Mouse (Mus musculus) MEL (cell line): ENCODE measurements around the gene Calm4.

ENCODE experiments used
- CTCF ChIP-seq, 3 experiments: IDR thresholded peaks in 2 of 3; conservative IDR thresholded peaks in 1 of 3; 2 replicates each; pipeline ENCODE4 v1.5.1; 2011 to 2012; ENCODE audit warnings: low read length in 3 of 3, low read depth in 2 of 3, mild to moderate bottlenecking in 2 of 3, improper control_type of control experiment in 1 of 3, inconsistent platforms in 1 of 3, mixed read lengths in 1 of 3, moderate library complexity in 1 of 3; ENCODE audit not compliant: control insufficient read depth in 1 of 3, insufficient read depth in 1 of 3, poor library complexity in 1 of 3, severe bottlenecking in 1 of 3
- EP300 ChIP-seq, 2 experiments: IDR thresholded peaks; 2 replicates each; pipeline ENCODE4 v1.6.1; 2011; ENCODE audit warnings: improper control_type of control experiment in 2 of 2, low read length in 2 of 2, low read depth in 1 of 2, mild to moderate bottlenecking in 1 of 2
- GATA1 ChIP-seq: IDR thresholded peaks from 2 replicates; pipeline ENCODE4 v1.6.1; 2011; ENCODE audit warnings: low read depth, low read length, improper control_type of control experiment
- MAFK ChIP-seq: IDR thresholded peaks from 2 replicates; pipeline ENCODE4 v1.6.1; 2011; ENCODE audit warnings: low read depth, mild to moderate bottlenecking, low read length, improper control_type of control experiment, borderline replicate concordance
- MAX ChIP-seq: IDR thresholded peaks from 2 replicates; pipeline ENCODE4 v1.6.1; 2011; ENCODE audit warnings: low read length, improper control_type of control experiment
- MYC ChIP-seq: IDR thresholded peaks from 2 replicates; pipeline ENCODE4 v1.6.1; 2011; ENCODE audit warnings: low read depth, mild to moderate bottlenecking, low read length, improper control_type of control experiment, moderate library complexity
- POLR2A ChIP-seq, 2 experiments: IDR thresholded peaks; 2 replicates each; pipeline ENCODE4 v1.6.1; 2011 to 2012; ENCODE audit warnings: low read length in 2 of 2, mild to moderate bottlenecking in 2 of 2, control low read depth in 1 of 2, improper control_type of control experiment in 1 of 2, low read depth in 1 of 2, moderate library complexity in 1 of 2; ENCODE audit not compliant: control insufficient read depth in 1 of 2, insufficient read depth in 1 of 2, poor library complexity in 1 of 2
- RAD21 ChIP-seq: IDR thresholded peaks from 2 replicates; pipeline ENCODE4 v1.6.1; 2011; ENCODE audit warnings: mild to moderate bottlenecking, low read depth, low read length, improper control_type of control experiment
- TAL1 ChIP-seq: IDR thresholded peaks from 2 replicates; pipeline ENCODE4 v1.6.1; 2012; ENCODE audit warnings: mild to moderate bottlenecking, inconsistent platforms, low read length, moderate library complexity, mixed read lengths
- TCF12 ChIP-seq: IDR thresholded peaks from 2 replicates; pipeline ENCODE4 v1.6.1; 2014; ENCODE audit warnings: low read depth, mild to moderate bottlenecking, inconsistent platforms, low read length, improper control_type of control experiment, moderate library complexity
- USF1 ChIP-seq: IDR thresholded peaks from 2 replicates; pipeline ENCODE4 v1.6.1; 2014; ENCODE audit warnings: low read depth, mild to moderate bottlenecking, inconsistent platforms, low read length, improper control_type of control experiment, moderate library complexity
- USF2 ChIP-seq, 2 experiments: IDR thresholded peaks; 2 replicates each; pipeline ENCODE4 v1.6.1; 2011 to 2012; ENCODE audit warnings: improper control_type of control experiment in 2 of 2, low read length in 2 of 2, borderline replicate concordance in 1 of 2, inconsistent platforms in 1 of 2, low read depth in 1 of 2, mild to moderate bottlenecking in 1 of 2; ENCODE audit not compliant: insufficient read depth in 1 of 2

GRCm38 (mm10) chr13:3805132-3805531 is 32.4 kb upstream of the Calm4 start:
- no peak for TF ChIP-seq TAL1
- no peak for TF ChIP-seq USF1
- TF ChIP-seq CTCF (IDR thresholded peaks at IDR 0.05 in 2 of 3, conservative IDR thresholded peaks at IDR 0.05 in 1 of 3; ENCODE audit: control insufficient read depth in 1 of 3, insufficient read depth in 1 of 3, low read depth in 2 of 3, low read length in 3 of 3, poor library complexity in 1 of 3, severe bottlenecking in 1 of 3): no peak
- no peak for TF ChIP-seq RAD21
- no peak for TF ChIP-seq TCF12
- no peak for TF ChIP-seq POLR2A (IDR thresholded peaks at IDR 0.05; ENCODE audit: control insufficient read depth in 1 of 2, insufficient read depth in 1 of 2, low read depth in 1 of 2, low read length in 2 of 2, poor library complexity in 1 of 2)
- no peak for TF ChIP-seq USF2 (IDR thresholded peaks at IDR 0.05; ENCODE audit: borderline replicate concordance in 1 of 2, insufficient read depth in 1 of 2, low read depth in 1 of 2, low read length in 2 of 2)
- no peak for TF ChIP-seq MYC
- no peak for TF ChIP-seq EP300 (IDR thresholded peaks at IDR 0.05; ENCODE audit: low read depth in 1 of 2, low read length in 2 of 2)
- no peak for TF ChIP-seq MAFK
- no peak for TF ChIP-seq GATA1
- no peak for TF ChIP-seq MAX
